In genomic region chr1:169763858-169764618, GRCm38 (mm10) we compare ENCODE assay signal across 11 mouse cellular contexts. TPM values are rescaled to one million over a fixed set of nuclear protein-coding genes. Genes with fewer than 3 reads are reported as not detected.
DNase-seq lines count a peak whose midpoint lies in the region; ATAC-seq lines count a peak whose summit lies in the region.
"Had no signal": no experiment of that assay in that cellular context is flagged by ENCODE, and none has a peak within 500 bp of the region (broad histone marks: within the 10 kb centered on the region; RNA-seq: fewer than 3 reads in every experiment).

No protein-coding gene starts in this region.

- WGBS in hindbrain, embryonic 11.5 days, result 73% methylated on average over 9 of the region's 9 CpGs
- WGBS in heart, embryonic 11.5 days (ENCODE audit: insufficient replicate concordance), result 83% methylated on average over 9 of the region's 9 CpGs

- H3K9me3 ChIP-seq in hindbrain, embryonic 11.5 days (ENCODE audit: control insufficient read depth, low read length), result no peaks in the 10 kb centered on the region
- H3K9me3 ChIP-seq in heart, embryonic 11.5 days (replicated peaks; ENCODE audit: control insufficient read depth, low read length), result no peaks in the 10 kb centered on the region
- H3K9me3 ChIP-seq: heart, embryonic 10.5 days; intestine, embryonic 15.5 days had no signal

- ATAC-seq in hindbrain, embryonic 11.5 days (ENCODE audit: low FRiP score), result 0 out of 2 replicates have a peak, but pooled peaks have one; percentile 64
- ATAC-seq in heart, embryonic 11.5 days (replicated peaks; ENCODE audit: insufficient number of reproducible peaks, low FRiP score, low TSS enrichment), result no peak
- ATAC-seq: intestine, embryonic 15.5 days had no signal

- DNase-seq in right cerebral cortex, adult 18-20 months, result peak; percentile 48
- no peak for DNase-seq in right cerebral cortex, postnatal 4 days
- no peak for DNase-seq in hindbrain, embryonic 11.5 days (ENCODE audit: low spot score)
- peak; percentile 51 to 59 for DNase-seq in layer of hippocampus, postnatal 14 days (ENCODE audit: low spot score in 2 of 2)
- peak; percentile 58 for DNase-seq in retina, embryonic 14.5 days (ENCODE audit: low spot score)
- no peak for DNase-seq in adrenal gland, postnatal 25 days
- no peak for DNase-seq in B cell, adult 2 months

- H3K9ac ChIP-seq in hindbrain, embryonic 11.5 days (ENCODE audit: low read depth, low read length), result no peak overlapping the region
- H3K9ac ChIP-seq in heart, embryonic 11.5 days (ENCODE audit: low read depth, low read length), result no peak overlapping the region
- H3K9ac ChIP-seq: intestine, embryonic 15.5 days; liver, embryonic 14.5 days had no signal

- H3K36me3 ChIP-seq in hindbrain, embryonic 11.5 days (ENCODE audit: control insufficient read depth, insufficient read depth, low read length), result no peaks in the 10 kb centered on the region
- H3K36me3 ChIP-seq in heart, embryonic 11.5 days (ENCODE audit: control insufficient read depth, insufficient read depth, low read length), result no peaks in the 10 kb centered on the region
- H3K36me3 ChIP-seq: heart, embryonic 10.5 days; intestine, embryonic 15.5 days had no signal

- no peaks in the 10 kb centered on the region for H3K4me1 ChIP-seq in hindbrain, embryonic 11.5 days (replicated peaks; ENCODE audit: control insufficient read depth, insufficient read depth, low read length)
- no peaks in the 10 kb centered on the region for H3K4me1 ChIP-seq in heart, embryonic 11.5 days (ENCODE audit: control insufficient read depth, insufficient read depth, low read length)
- H3K4me1 ChIP-seq: heart, embryonic 10.5 days; intestine, embryonic 15.5 days had no signal

- no peak overlapping the region for H3K4me2 ChIP-seq in hindbrain, embryonic 11.5 days (replicated peaks; ENCODE audit: low read depth, low read length)
- H3K4me2 ChIP-seq in heart, embryonic 11.5 days, result no peak overlapping the region
- H3K4me2 ChIP-seq: intestine, embryonic 15.5 days had no signal

- H3K27ac ChIP-seq in hindbrain, embryonic 11.5 days (ENCODE audit: low read depth, low read length), result no peak overlapping the region
- H3K27ac ChIP-seq in heart, embryonic 11.5 days (ENCODE audit: low read depth, low read length), result no peak overlapping the region
- H3K27ac ChIP-seq: heart, embryonic 10.5 days; intestine, embryonic 15.5 days; liver, embryonic 14.5 days had no signal

- H3K4me3 ChIP-seq in hindbrain, embryonic 11.5 days (ENCODE audit: low read depth, low read length), result no peak overlapping the region
- H3K4me3 ChIP-seq in heart, embryonic 11.5 days (ENCODE audit: low read depth, low read length), result no peak overlapping the region
- H3K4me3 ChIP-seq: heart, embryonic 10.5 days; intestine, embryonic 15.5 days had no signal

- no peaks in the 10 kb centered on the region for H3K27me3 ChIP-seq in hindbrain, embryonic 11.5 days (ENCODE audit: control insufficient read depth, insufficient read depth, low read length)
- H3K27me3 ChIP-seq in heart, embryonic 11.5 days (ENCODE audit: control insufficient read depth, insufficient read depth, low read length), result no peaks in the 10 kb centered on the region
- H3K27me3 ChIP-seq: intestine, embryonic 15.5 days had no signal

RNA-seq across cellular contexts. Expression of gene Rgs4, which starts 16.6 kb away (rescaled TPM):
- 17.3 and 21.3 TPM in 2 replicates for polyA plus RNA-seq in hindbrain, embryonic 11.5 days (2014; fragmentation: Nextera tagmentation; extraction: Ambion mirVana)
- total RNA-seq in layer of hippocampus, postnatal 14 days (2021), result 100 to 1,000 TPM; 144 to 169 TPM
- polyA plus RNA-seq in heart, embryonic 11.5 days (2014; fragmentation: Nextera tagmentation; extraction: Ambion mirVana), result 2.1 and 2.8 TPM in 2 replicates
- total RNA-seq in adrenal gland, postnatal 25 days (2021), result 31.3 and 35.4 TPM in 2 replicates

Comparison
In these comparisons a context has a peak if more than half of its experiments do, and no peak if none do; other contexts are left out.
1. DNase-seq: peak in right cerebral cortex, adult 18-20 months (single experiment), layer of hippocampus, postnatal 14 days (2 of 2) and retina, embryonic 14.5 days (single experiment); none in right cerebral cortex, postnatal 4 days (single experiment), hindbrain, embryonic 11.5 days (single experiment), adrenal gland, postnatal 25 days (single experiment) and B cell, adult 2 months (0 of 2).